Mouse (Mus musculus): Measurements from ENCODE around the gene Ano9. TPM values are rescaled to one million over a fixed set of nuclear protein-coding genes. Genes with fewer than 3 reads are reported as not detected.

Gene Ano9
- total RNA-seq (2023), result not detected in 2 replicates

DNA sequence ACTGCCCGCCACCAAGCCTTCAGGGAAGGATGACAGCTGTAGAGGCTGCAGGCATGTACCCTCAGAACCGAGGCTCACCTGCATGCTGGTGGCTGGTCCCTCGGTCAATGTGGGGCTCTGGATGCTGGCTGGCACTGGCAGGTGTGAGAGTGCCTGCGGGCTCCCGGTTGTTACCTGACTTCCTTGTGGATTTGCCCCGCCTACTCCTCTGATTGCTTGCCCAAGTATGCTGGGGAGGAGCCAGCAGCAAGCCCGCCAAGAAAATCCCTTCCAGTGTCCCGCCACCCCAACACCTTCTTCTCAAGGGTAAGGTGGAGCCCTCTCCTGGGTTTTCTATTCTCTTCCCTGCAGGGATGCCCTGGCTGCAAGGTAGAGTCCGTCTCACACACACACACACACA lies at the start of gene Ano9:
Ano9 (minus strand) TSS at position 171 of the 400 bp plus-strand sequence.

DNA sequence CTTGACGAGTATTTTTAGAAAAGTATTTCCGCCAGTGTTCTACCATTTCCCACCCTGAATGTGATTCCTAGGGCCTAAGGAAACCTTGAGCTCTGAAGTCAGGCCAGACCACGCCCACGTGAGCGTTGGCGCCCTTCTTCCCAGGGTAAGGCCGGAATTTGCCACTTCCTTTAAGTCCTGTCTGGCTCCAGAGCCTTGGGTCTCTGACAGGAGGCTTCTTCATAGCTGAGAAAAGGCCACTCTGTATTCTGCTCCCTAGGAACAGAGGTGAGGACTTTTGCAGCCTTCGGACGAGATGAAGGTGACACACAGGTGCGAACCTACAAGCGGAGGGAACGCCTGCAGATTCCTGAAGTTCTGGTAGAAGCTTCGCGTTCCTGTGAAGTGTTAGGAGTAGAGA lies 4.6 kb upstream of the Ano9 start, which contains the start of gene Ptdss2:
Ptdss2 (plus strand) TSS at position 138 of the 400 bp plus-strand sequence.

DNA sequence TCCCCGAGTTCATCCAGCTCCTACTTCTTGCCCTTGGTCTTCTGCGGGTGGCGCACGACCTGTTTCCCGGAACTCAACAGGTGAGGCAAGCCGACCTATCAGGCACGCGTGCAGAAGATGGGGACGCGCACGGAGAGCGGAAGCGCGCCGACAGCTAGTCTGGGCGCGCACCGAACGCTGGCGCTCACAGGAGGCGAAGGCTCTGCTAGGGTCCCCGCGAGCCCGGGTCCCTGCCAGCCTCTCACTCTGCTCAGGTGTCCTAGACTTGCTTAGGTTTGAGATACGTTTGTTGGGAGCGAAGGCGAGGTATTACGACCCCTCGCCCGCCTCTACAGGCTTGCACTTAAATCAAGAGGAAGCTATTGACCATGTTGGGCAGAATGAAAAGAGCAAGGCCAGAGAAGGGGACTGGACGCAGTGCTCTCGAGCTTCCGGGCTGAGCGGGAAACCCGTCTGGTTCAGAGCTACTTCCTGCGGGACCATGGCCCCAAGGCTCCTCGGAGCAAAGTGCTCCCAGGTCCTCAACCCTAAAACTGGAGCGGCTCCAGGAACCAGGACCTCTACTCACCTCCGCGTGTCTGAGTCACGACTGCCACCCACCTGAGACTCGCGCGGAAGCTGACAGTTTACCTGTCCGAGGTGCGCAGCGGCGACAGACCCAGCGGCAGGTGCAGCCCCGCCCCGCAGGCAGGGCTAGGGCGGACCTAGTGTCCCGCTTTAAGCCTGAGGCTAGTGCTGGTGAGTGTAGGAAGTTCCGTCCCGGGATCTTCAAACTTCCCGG lies 17.5 kb downstream of the Ano9 start, which contains the start of gene Sigirr:
Sigirr (minus strand) TSS at position 662 of the 781 bp plus-strand sequence.

DNA sequence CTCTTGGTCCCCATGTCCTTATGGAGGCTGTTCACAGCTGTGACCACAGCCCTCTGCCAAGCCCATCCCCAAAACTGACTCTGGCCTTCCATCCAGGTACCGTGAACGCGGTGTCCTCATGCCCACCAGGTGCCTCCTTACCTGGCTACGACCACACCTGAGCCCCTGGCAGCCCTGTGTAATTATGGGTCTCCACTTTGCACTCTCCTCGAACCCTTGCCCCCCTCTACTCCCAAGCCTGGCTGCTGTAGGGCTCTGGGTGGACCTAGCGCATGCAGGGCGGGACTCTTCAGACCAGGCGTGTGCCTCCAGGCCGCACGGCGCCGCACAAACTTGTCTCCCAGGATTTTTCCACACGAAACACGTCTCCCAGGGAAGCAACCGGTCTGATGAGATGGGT lies 39.8 kb downstream of the Ano9 start, which contains the start of gene Pkp3:
Pkp3 (plus strand) TSS at position 378 of the 400 bp plus-strand sequence.

DNA sequence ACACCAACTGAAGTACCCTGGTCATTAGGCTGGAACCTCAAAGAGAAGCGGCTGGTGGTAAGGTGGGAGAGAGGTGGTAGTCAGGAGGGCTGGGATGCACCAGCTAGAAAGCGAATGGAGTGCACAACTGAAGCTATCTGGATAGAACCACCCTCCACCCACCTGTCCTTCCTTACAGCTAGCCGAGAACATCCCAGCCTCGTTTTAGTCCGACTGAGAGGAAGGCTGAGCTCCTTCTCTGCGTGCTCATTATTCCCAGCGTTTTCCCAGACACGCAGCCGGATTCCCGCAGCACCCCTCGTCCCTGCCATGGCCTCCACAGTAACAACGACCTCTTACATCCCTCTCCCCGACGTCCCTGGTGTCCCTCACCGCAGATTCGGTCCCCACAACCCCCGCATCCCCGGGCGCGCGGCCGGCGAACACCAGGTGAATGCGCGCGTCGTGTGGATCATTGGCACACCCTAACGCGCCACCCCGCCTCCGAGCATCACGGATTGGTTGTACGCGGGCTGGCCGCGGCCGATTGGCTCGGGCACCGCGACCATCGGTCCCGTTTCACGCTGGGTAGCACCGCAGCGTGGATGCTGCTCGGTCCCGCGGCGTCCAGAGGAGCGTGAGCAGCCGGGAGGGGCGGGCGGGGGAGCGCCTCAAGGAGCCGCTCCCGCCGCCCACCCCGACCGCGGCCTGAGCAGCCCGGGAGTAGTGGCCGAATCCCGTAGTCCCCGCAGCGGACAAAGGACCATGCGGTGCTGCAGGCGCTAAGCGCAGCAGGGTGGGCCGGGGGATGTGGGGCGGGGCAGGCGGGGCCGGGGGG lies 57.0 kb downstream of the Ano9 start, which contains the start of gene B4galnt4:
B4galnt4 (plus strand) TSS at position 679 of the 817 bp plus-strand sequence.

Other genes starting within 250 kb of the Ano9 start
- 110 and 137 TPM in 2 replicates for gene Psmd13, start 235.8 kb downstream of the Ano9 start, total RNA-seq (2023)
- 7.0 and 7.2 TPM in 2 replicates for gene Sirt3, start 235.5 kb downstream of the Ano9 start, total RNA-seq (2023)
- gene Cox8b, start 217.4 kb downstream of the Ano9 start, total RNA-seq (2023), result not detected in 2 replicates
- not detected in 2 replicates for gene Nlrp6, start 196.9 kb downstream of the Ano9 start, total RNA-seq (2023)
- 19.6 and 25.0 TPM in 2 replicates for gene Pgghg, start 176.4 kb downstream of the Ano9 start, total RNA-seq (2023)
- 0.73 and 1.7 TPM in 2 replicates for gene Ifitm5, start 167.5 kb downstream of the Ano9 start, total RNA-seq (2023)
- gene Gm45717, start 161.9 kb downstream of the Ano9 start, total RNA-seq (2023), result not detected in 2 replicates
- gene Ifitm2, start 161.8 kb downstream of the Ano9 start, total RNA-seq (2023), result 357 and 529 TPM in 2 replicates
- 416 and 495 TPM in 2 replicates for gene Ifitm1, start 150.6 kb downstream of the Ano9 start, total RNA-seq (2023)
- 381 and 488 TPM in 2 replicates for gene Ifitm3, start 107.0 kb downstream of the Ano9 start, total RNA-seq (2023)
- gene Ifitm6, start 99.9 kb downstream of the Ano9 start, total RNA-seq (2023), result 593 and 1,068 TPM in 2 replicates
- gene Gm17387, start 88.7 kb downstream of the Ano9 start, total RNA-seq (2023), result not detected in 2 replicates
- gene B4galnt4, start 56.7 kb downstream of the Ano9 start, total RNA-seq (2023), result 0.34 and 0.82 TPM in 2 replicates
- gene Pkp3, start 39.6 kb downstream of the Ano9 start, total RNA-seq (2023), result 2.4 and 2.6 TPM in 2 replicates
- 4.4 and 5.0 TPM in 2 replicates for gene Sigirr, start 17.2 kb downstream of the Ano9 start, total RNA-seq (2023)
- 5.3 and 7.8 TPM in 2 replicates for gene Ptdss2, start 4.6 kb upstream of the Ano9 start, total RNA-seq (2023)
- 105 and 134 TPM in 2 replicates for gene Rnh1, start 55.1 kb upstream of the Ano9 start, total RNA-seq (2023)
- gene Hras, start 76.2 kb upstream of the Ano9 start, total RNA-seq (2023), result 23.9 and 28.1 TPM in 2 replicates
- gene Lrrc56, start 76.4 kb upstream of the Ano9 start, total RNA-seq (2023), result 4.2 and 4.5 TPM in 2 replicates
- gene Lmntd2, start 96.3 kb upstream of the Ano9 start, total RNA-seq (2023), result 0.18 TPM in 1 of 2 replicates, not detected in the other
- 2.7 and 5.1 TPM in 2 replicates for gene Rassf7, start 98.1 kb upstream of the Ano9 start, total RNA-seq (2023)
- 89.4 and 114 TPM in 2 replicates for gene Phrf1, start 111.0 kb upstream of the Ano9 start, total RNA-seq (2023)
- 21.6 and 37.9 TPM in 2 replicates for gene Irf7, start 148.7 kb upstream of the Ano9 start, total RNA-seq (2023)
- not detected in 2 replicates for gene Cdhr5, start 159.0 kb upstream of the Ano9 start, total RNA-seq (2023)
- not detected in 2 replicates for gene Sct, start 161.3 kb upstream of the Ano9 start, total RNA-seq (2023)
- gene Drd4, start 174.2 kb upstream of the Ano9 start, total RNA-seq (2023), result not detected in 2 replicates
- 24.8 and 29.7 TPM in 2 replicates for gene Deaf1, start 209.9 kb upstream of the Ano9 start, total RNA-seq (2023)
- gene Tmem80, start 209.9 kb upstream of the Ano9 start, total RNA-seq (2023), result 7.0 and 7.4 TPM in 2 replicates
- 0.47 and 0.66 TPM in 2 replicates for gene Eps8l2, start 221.1 kb upstream of the Ano9 start, total RNA-seq (2023)